Mouse (Mus musculus) myocyte (in vitro differentiated cells): Measurements from ENCODE around the gene Arnt. TPM values are rescaled to one million over a fixed set of nuclear protein-coding genes. Genes with fewer than 3 reads are reported as not detected.

Source experiments
- H3K27me3 ChIP-seq: one replicate; pipeline ENCODE4 v1.6.1; 2011; ENCODE audit not compliant: control insufficient read depth, insufficient read depth, insufficient read length
- H3K36me3 ChIP-seq: one replicate; pipeline ENCODE4 v1.6.1; 2011; ENCODE audit not compliant: control insufficient read depth, insufficient read depth
- H3K4me2 ChIP-seq: one replicate; pipeline ENCODE4 v1.6.1; 2011; ENCODE audit warnings: low read depth, control low read depth
- H3K4me3 ChIP-seq: one replicate; pipeline ENCODE4 v1.5.1; 2011; ENCODE audit warnings: mild to moderate bottlenecking, control low read depth, moderate library complexity
- H3K79me2 ChIP-seq: one replicate; pipeline ENCODE4 v1.6.1; 2011; ENCODE audit not compliant: control insufficient read depth, insufficient read depth
- H3ac ChIP-seq: one replicate; pipeline ENCODE4 v1.6.1; 2011; ENCODE audit not compliant: control insufficient read depth, insufficient read length
- CEBPB ChIP-seq: IDR thresholded peaks from 2 replicates; pipeline ENCODE4 v1.6.1; 2011; ENCODE audit warnings: mild to moderate bottlenecking, moderate library complexity; ENCODE audit not compliant: poor library complexity, insufficient read depth, severe bottlenecking
- E2F4 ChIP-seq: IDR thresholded peaks from one replicate; pipeline ENCODE4 v1.6.1; 2011; ENCODE audit warnings: mild to moderate bottlenecking, control low read depth, moderate library complexity; ENCODE audit not compliant: insufficient read depth
- MAX ChIP-seq: IDR thresholded peaks from one replicate; pipeline ENCODE4 v1.6.1; 2011; ENCODE audit warnings: low read depth, mild to moderate bottlenecking, control low read depth
- MYOD1 ChIP-seq, 3 experiments: IDR thresholded peaks; one replicate each; pipeline ENCODE4 v1.6.1; 2011; ENCODE audit warnings: control low read depth in 2 of 3, low read depth in 2 of 3, mild to moderate bottlenecking in 2 of 3, moderate library complexity in 1 of 3; ENCODE audit not compliant: insufficient read length in 2 of 3, control insufficient read depth in 1 of 3
- MYOG ChIP-seq, 3 experiments: IDR thresholded peaks; one replicate each; pipeline ENCODE4 v1.6.1; 2011; ENCODE audit warnings: control low read depth in 2 of 3, low read depth in 2 of 3, mild to moderate bottlenecking in 2 of 3; ENCODE audit not compliant: insufficient read length in 2 of 3, control insufficient read depth in 1 of 3, insufficient read depth in 1 of 3
- POLR2A ChIP-seq: IDR thresholded peaks from one replicate; pipeline ENCODE4 v1.6.1; 2011; ENCODE audit warnings: low read depth, mild to moderate bottlenecking, control low read depth, moderate library complexity; ENCODE audit not compliant: insufficient read length
- POLR2AphosphoS2 ChIP-seq: IDR thresholded peaks from one replicate; pipeline ENCODE4 v1.6.1; 2011; ENCODE audit warnings: low read depth, control low read depth; ENCODE audit not compliant: insufficient read length
- REST ChIP-seq: IDR thresholded peaks from one replicate; pipeline ENCODE4 v1.6.1; 2011; ENCODE audit warnings: mild to moderate bottlenecking, control low read depth, moderate library complexity; ENCODE audit not compliant: insufficient read depth, insufficient read length
- SRF ChIP-seq: IDR thresholded peaks from one replicate; pipeline ENCODE4 v1.6.1; 2011; ENCODE audit warnings: low read depth; ENCODE audit not compliant: control insufficient read depth, insufficient read length
- TCF12 ChIP-seq: IDR thresholded peaks from one replicate; pipeline ENCODE4 v1.6.1; 2011; ENCODE audit warnings: mild to moderate bottlenecking, control low read depth; ENCODE audit not compliant: poor library complexity, insufficient read depth, severe bottlenecking
- TCF3 ChIP-seq: IDR thresholded peaks from one replicate; pipeline ENCODE4 v1.6.1; 2011; ENCODE audit warnings: low read depth, control low read depth; ENCODE audit not compliant: insufficient read length
- USF1 ChIP-seq: IDR thresholded peaks from one replicate; pipeline ENCODE4 v1.6.1; 2011; ENCODE audit warnings: low read depth, mild to moderate bottlenecking, control low read depth, moderate library complexity
- polyA plus RNA-seq: library from polyadenylated mRNA; unstranded; fragments of >200 nt; fragmentation: generic; extraction: Trizol; gene quantifications from one replicate; pipeline ENCODE4 v1.2.1, GENCODE M21; 2012; ENCODE audit warnings: missing spikeins

Arnt gene
- polyA plus RNA-seq, 1 experiment, result 20.9 TPM

DNA sequence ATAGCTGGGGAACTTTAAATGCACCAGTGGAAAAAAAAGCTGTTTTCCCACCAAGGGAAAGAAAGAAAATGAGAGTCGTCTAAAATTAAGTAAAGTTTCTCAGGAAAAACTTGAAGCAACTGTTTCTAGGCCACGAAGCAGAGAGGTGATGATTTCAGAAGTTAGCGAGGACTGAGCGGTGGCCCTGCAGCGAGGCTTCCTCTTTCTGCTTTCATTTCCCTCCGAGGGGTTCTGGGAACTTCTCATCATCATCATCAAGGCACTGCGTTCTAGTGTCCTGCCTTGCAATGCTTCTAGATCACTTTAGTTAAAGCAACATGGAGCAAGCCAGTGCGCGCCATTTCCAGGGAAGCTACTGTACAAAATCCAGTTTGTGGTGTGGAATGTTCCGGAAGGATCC, 87.0 kb downstream of the Arnt start:
- no peak overlapping the region for H3K4me2 ChIP-seq
- no peak for TF ChIP-seq POLR2AphosphoS2
- TF ChIP-seq POLR2A, result no peak
- TF ChIP-seq REST, result no peak

DNA sequence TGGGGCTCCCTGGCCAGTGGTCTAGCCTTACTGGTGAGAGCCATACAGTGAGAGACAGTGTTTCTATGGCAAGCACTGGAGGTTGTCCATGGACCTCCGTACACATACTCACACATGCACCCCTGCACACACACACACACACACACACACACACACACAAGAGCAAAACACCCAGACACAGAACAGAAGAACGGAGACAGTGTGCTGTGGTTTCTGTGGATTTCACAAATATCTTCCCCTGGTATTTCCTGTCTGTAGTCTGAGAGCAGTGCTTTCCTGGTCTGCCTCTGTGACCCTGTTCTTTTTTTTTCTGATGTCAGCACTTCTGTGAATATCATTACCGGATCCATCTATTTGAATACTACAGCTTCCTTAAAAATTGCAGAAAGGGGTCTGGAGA, 89.5 kb downstream of the Arnt start:
- Histone ChIP-seq H3K36me3 (no peaks in the 10 kb centered on the region), H3K4me3 (no peak overlapping the region), H3K79me2 (no peaks in the 10 kb centered on the region), H3ac (no peak overlapping the region), H3K27me3 (no peaks in the 10 kb centered on the region), H3K4me2 (no peak overlapping the region)
- no peak for TF ChIP-seq MYOG (IDR thresholded peaks at IDR 0.05; ENCODE audit: control insufficient read depth in 1 of 3, insufficient read depth in 1 of 3, insufficient read length in 2 of 3, low read depth in 2 of 3)
- no peak for TF ChIP-seq REST
- no peak for TF ChIP-seq USF1
- no peak for TF ChIP-seq SRF
- no peak for TF ChIP-seq CEBPB
- TF ChIP-seq TCF3, result no peak
- no peak for TF ChIP-seq MYOD1 (IDR thresholded peaks at IDR 0.05; ENCODE audit: control insufficient read depth in 1 of 3, insufficient read length in 2 of 3, low read depth in 2 of 3)
- TF ChIP-seq TCF12, result no peak
- no peak for TF ChIP-seq POLR2AphosphoS2
- no peak for TF ChIP-seq POLR2A
- no peak for TF ChIP-seq MAX
- no peak for TF ChIP-seq E2F4

More for the DNA sequence above, 87.0 kb downstream of the Arnt start:
- no peaks in the 10 kb centered on the region for H3K27me3 ChIP-seq
- H3ac ChIP-seq, result no peak overlapping the region
- no peaks in the 10 kb centered on the region for H3K79me2 ChIP-seq
- H3K36me3 ChIP-seq, result no peaks in the 10 kb centered on the region
- H3K4me3 ChIP-seq, result no peak overlapping the region

DNA sequence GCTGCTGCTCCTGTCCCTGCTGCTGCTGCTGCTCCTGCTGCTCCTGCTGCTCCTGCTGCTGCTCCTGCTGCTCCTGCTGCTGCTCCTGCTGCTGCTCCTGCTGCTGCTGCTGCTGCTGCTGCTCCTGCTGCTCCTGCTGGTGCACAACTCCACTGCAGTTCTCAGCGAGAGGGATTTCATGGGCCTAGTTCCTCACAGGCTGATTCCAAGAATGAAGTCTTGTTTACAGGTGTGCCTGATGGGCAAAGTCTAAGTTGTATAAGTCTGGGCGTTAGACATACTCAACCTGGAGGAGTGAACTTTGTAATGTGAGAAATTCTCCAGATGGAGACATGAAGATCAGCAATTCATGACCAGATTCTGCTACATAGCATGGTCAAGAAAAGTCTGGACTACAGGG, 90.5 kb downstream of the Arnt start:
- no peaks in the 10 kb centered on the region for H3K79me2 ChIP-seq
- H3K36me3 ChIP-seq, result no peaks in the 10 kb centered on the region
- no peak overlapping the region for H3K4me2 ChIP-seq
- no peaks in the 10 kb centered on the region for H3K27me3 ChIP-seq
- H3K4me3 ChIP-seq, result no peak overlapping the region
- TF ChIP-seq POLR2A, result no peak
- no peak for TF ChIP-seq TCF3
- no peak for TF ChIP-seq MYOD1 (IDR thresholded peaks at IDR 0.05; ENCODE audit: control insufficient read depth in 1 of 3, insufficient read length in 2 of 3, low read depth in 2 of 3)
- TF ChIP-seq MYOG (IDR thresholded peaks at IDR 0.05; ENCODE audit: control insufficient read depth in 1 of 3, insufficient read depth in 1 of 3, insufficient read length in 2 of 3, low read depth in 2 of 3), result no peak
- no peak for TF ChIP-seq E2F4
- no peak for TF ChIP-seq SRF
- no peak for TF ChIP-seq CEBPB
- TF ChIP-seq POLR2AphosphoS2, result no peak
- TF ChIP-seq REST, result no peak
- TF ChIP-seq MAX, result no peak
- no peak for TF ChIP-seq TCF12
- TF ChIP-seq USF1, result no peak
- H3ac ChIP-seq, result no peak overlapping the region

DNA sequence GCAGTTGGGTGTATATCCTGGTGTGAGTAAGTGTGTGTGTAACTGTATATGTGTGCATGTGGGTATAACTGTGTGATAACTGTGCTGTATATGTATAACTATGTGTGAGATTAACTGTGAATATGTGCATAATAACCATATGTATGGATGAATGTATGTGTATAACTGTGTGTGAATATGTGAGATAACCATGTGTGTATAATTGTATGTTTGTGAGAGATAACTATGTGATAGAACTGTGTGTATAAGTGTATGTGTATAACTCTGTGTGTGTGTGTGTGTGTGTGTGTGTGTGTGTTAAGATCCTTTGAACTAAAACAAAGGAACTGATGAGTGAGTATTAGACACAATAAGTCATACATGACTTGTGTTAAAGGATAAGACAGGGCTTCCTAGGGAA, 91.9 kb downstream of the Arnt start:
- no peak overlapping the region for H3K4me3 ChIP-seq
- H3K27me3 ChIP-seq, result no peaks in the 10 kb centered on the region
- H3ac ChIP-seq, result no peak overlapping the region
- no peak overlapping the region for H3K4me2 ChIP-seq
- TF ChIP-seq CEBPB, result no peak
- no peak for TF ChIP-seq MAX
- TF ChIP-seq REST, result no peak
- TF ChIP-seq TCF12, result no peak
- TF ChIP-seq TCF3, result no peak
- no peak for TF ChIP-seq USF1
- TF ChIP-seq MYOD1 (IDR thresholded peaks at IDR 0.05; ENCODE audit: control insufficient read depth in 1 of 3, insufficient read length in 2 of 3, low read depth in 2 of 3), result no peak
- TF ChIP-seq E2F4, result no peak
- no peak for TF ChIP-seq POLR2A
- no peak for TF ChIP-seq POLR2AphosphoS2
- TF ChIP-seq SRF, result no peak
- TF ChIP-seq MYOG (IDR thresholded peaks at IDR 0.05; ENCODE audit: control insufficient read depth in 1 of 3, insufficient read depth in 1 of 3, insufficient read length in 2 of 3, low read depth in 2 of 3), result no peak
- no peaks in the 10 kb centered on the region for H3K79me2 ChIP-seq
- H3K36me3 ChIP-seq, result no peaks in the 10 kb centered on the region

DNA sequence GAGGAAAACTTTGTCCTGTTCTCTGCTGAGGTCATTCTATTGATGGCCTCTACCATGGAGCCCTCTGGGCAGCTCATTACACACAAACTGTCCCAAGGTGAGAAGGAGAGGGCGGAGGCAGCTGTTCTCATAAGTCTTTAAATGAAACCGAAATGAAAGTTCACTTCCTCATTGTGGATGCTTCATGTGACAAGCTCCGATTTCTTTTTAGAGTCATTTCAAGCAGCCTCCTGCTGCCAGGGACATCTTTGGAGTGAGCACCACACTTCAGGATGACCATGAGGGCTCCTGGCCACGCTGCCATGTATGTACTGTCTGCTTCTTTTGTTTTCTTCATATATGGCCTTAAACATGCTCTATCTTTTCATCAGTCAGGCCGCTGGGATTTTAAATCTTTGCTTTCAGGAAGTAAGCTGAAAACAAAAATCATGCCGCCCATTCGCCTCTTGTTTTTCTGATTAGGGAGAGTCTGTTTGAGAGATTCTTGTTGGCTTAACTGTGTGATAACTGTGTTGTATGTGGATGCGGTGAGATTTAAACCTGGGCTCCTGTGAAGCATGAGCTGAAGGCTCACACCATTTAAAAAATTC, 92.5 kb downstream of the Arnt start, which contains the start of gene Ctss:
TSS of gene Ctss (plus strand) at position 165 of the 590 bp plus-strand sequence.
- Histone ChIP-seq H3K36me3 (no peaks in the 10 kb centered on the region), H3K4me3 (no peak within 1 kb of the TSS), H3ac (no peak within 1 kb of the TSS), H3K4me2 (no peak within 1 kb of the TSS), H3K27me3 (no peaks in the 10 kb centered on the region), H3K79me2 (no peaks in the 10 kb centered on the region)
- TF ChIP-seq REST, result no peak
- TF ChIP-seq USF1, result no peak
- no peak for TF ChIP-seq POLR2AphosphoS2
- TF ChIP-seq POLR2A, result no peak
- TF ChIP-seq SRF, result no peak
